Mouse (Mus musculus): ENCODE data around the gene Pde4d. TPM values are rescaled to one million over a fixed set of nuclear protein-coding genes. Genes with fewer than 3 reads are reported as not detected.

Pde4d gene
- polyA plus RNA-seq, 1 experiment: 34.7 TPM

GRCm38 (mm10) chr13:109068258-109069219, 618.8 kb downstream of the Pde4d start:
- Histone ChIP-seq H3K4me3 (ENCODE audit: insufficient read depth, low read length) (no peak overlapping the region), H3K27ac (ENCODE audit: insufficient read depth, low read length) (no peak overlapping the region), H3K4me1 (ENCODE audit: control insufficient read depth, insufficient read depth, low read length) (no peaks in the 10 kb centered on the region)
- TF ChIP-seq POLR2A (IDR thresholded peaks at IDR 0.05; ENCODE audit: extremely low read depth, insufficient read depth, low read length) (no peak), CTCF (IDR thresholded peaks at IDR 0.05; ENCODE audit: extremely low read depth, insufficient read depth, low read length) (no peak)

DNA sequence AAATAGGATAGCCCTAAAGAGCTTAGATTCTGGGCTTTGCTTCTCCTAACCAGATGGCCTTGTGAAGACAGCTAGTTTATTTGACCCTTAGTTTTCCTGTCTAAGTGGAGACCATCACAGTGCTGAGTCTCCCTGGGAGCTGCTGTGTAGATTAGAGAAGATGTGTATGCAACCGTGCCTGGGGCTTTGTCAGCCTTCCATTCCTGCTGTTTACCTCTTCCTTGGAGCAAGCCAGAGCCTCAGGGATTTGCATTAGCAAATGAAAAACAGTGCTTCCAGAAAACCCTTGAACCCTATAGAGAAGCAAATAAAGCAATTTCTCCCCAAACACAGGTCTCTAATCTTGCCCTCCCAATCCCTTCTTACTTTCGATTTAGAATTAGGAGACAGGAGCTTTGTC, 623.6 kb downstream of the Pde4d start:
- no peak overlapping the region for H3K4me3 ChIP-seq (ENCODE audit: insufficient read depth, low read length)
- no peak overlapping the region for H3K27ac ChIP-seq (ENCODE audit: insufficient read depth, low read length)
- no peak for TF ChIP-seq CTCF (IDR thresholded peaks at IDR 0.05; ENCODE audit: extremely low read depth, insufficient read depth, low read length)
- H3K4me1 ChIP-seq (ENCODE audit: control insufficient read depth, insufficient read depth, low read length): no peaks in the 10 kb centered on the region

DNA sequence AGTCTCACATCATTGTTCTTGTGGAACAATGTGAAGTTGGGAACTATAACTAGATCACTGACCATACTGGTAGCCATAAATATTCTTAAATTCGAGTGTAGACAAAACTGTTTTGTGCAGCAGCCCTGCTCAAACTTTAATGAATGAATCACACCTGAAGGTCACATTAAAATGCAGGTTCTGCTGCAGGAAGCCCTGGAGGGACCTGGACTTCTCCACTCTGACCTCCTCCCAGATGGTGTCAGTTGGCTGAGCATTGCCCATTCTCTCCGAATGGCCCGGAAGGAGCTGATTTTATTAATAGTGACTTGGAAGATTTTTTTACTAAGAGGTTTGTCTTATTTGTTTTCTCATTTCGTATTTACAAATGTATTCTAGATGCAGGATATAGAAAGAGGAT, 624.3 kb downstream of the Pde4d start:
- TF ChIP-seq POLR2A (IDR thresholded peaks at IDR 0.05; ENCODE audit: extremely low read depth, insufficient read depth, low read length) (no peak), CTCF (IDR thresholded peaks at IDR 0.05; ENCODE audit: extremely low read depth, insufficient read depth, low read length) (no peak)
- Histone ChIP-seq H3K4me3 (ENCODE audit: insufficient read depth, low read length) (no peak overlapping the region), H3K4me1 (ENCODE audit: control insufficient read depth, insufficient read depth, low read length) (no peaks in the 10 kb centered on the region), H3K27ac (ENCODE audit: insufficient read depth, low read length) (no peak overlapping the region)

DNA sequence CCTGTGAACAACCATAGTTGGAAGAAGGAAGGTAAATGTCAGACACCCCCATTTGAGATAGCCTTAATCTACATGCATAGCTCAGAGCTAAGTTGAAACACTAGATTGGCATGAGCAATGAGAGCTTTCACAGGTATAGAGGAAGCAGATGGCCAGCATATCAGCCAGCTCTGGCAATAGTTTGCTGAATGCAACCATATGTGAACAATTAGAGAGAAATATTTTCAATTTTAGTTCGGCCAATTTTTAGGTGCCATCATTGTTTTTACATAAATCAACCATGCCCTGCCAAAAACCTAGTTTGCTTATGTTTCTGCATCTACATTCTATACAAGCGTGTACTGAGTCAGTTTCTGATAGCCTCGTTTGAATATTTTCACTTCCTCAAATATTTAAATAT, 642.9 kb downstream of the Pde4d start:
- no peak overlapping the region for H3K27ac ChIP-seq (ENCODE audit: insufficient read depth, low read length)
- H3K4me3 ChIP-seq (ENCODE audit: insufficient read depth, low read length): no peak overlapping the region
- TF ChIP-seq CTCF (IDR thresholded peaks at IDR 0.05; ENCODE audit: extremely low read depth, insufficient read depth, low read length) (no peak), POLR2A (IDR thresholded peaks at IDR 0.05; ENCODE audit: extremely low read depth, insufficient read depth, low read length) (no peak)
- no peaks in the 10 kb centered on the region for H3K4me1 ChIP-seq (ENCODE audit: control insufficient read depth, insufficient read depth, low read length)

- no peaks in the 10 kb centered on the region for H3K4me1 ChIP-seq (ENCODE audit: control insufficient read depth, insufficient read depth, low read length)
- TF ChIP-seq CTCF (IDR thresholded peaks at IDR 0.05; ENCODE audit: extremely low read depth, insufficient read depth, low read length) (no peak), POLR2A (IDR thresholded peaks at IDR 0.05; ENCODE audit: extremely low read depth, insufficient read depth, low read length) (no peak)
These were observed 646.9 kb downstream of the Pde4d start for GRCm38 (mm10) chr13:109096654-109097053.

DNA sequence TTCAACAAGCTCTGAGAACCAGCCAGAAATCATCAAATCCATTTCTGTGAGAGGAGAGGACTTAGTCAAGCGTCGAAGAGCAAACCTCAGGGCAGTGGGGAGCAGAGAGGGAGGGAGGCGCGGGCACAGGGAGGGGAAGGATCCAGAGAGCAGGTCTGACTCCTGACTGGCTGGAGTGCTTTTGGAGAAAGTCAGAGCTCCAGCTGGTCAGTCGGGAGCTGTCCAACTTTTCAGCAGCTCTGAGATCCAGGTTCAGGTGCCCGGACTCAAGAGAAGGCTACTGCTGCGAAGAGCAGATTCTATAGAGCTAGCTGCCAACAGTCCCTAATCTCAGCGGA, 666.2 kb downstream of the Pde4d start:
- Histone ChIP-seq H3K27ac (ENCODE audit: insufficient read depth, low read length) (peak overlapping the region; percentile 92; the same call in 1 of the 2 replicates), H3K4me1 (ENCODE audit: control insufficient read depth, insufficient read depth, low read length) (no peaks in the 10 kb centered on the region), H3K4me3 (ENCODE audit: insufficient read depth, low read length) (peak overlapping the region; percentile 42)
- TF ChIP-seq POLR2A (IDR thresholded peaks at IDR 0.05; ENCODE audit: extremely low read depth, insufficient read depth, low read length): no peak

More at GRCm38 (mm10) chr13:109096654-109097053, 646.9 kb downstream of the Pde4d start:
- H3K27ac ChIP-seq (ENCODE audit: insufficient read depth, low read length): no peak overlapping the region
- H3K4me3 ChIP-seq (ENCODE audit: insufficient read depth, low read length): no peak overlapping the region

GRCm38 (mm10) chr13:109116342-109117201, 666.8 kb downstream of the Pde4d start:
- peak overlapping the region; percentile 92 for H3K27ac ChIP-seq (ENCODE audit: insufficient read depth, low read length)
- peak overlapping the region; percentile 42 for H3K4me3 ChIP-seq (ENCODE audit: insufficient read depth, low read length)
- H3K4me1 ChIP-seq (ENCODE audit: control insufficient read depth, insufficient read depth, low read length): no peaks in the 10 kb centered on the region
- TF ChIP-seq CTCF (IDR thresholded peaks at IDR 0.05; ENCODE audit: extremely low read depth, insufficient read depth, low read length): 0 out of 2 replicates have a peak, but pooled peaks have one; percentile 11
- no peak for TF ChIP-seq POLR2A (IDR thresholded peaks at IDR 0.05; ENCODE audit: extremely low read depth, insufficient read depth, low read length)

GRCm38 (mm10) chr13:109117210-109117791, 667.6 kb downstream of the Pde4d start:
- Histone ChIP-seq H3K4me1 (ENCODE audit: control insufficient read depth, insufficient read depth, low read length) (no peaks in the 10 kb centered on the region), H3K4me3 (ENCODE audit: insufficient read depth, low read length) (peak overlapping the region; percentile 42), H3K27ac (ENCODE audit: insufficient read depth, low read length) (peak overlapping the region; percentile 80; the same call in 1 of the 2 replicates)
- TF ChIP-seq CTCF (IDR thresholded peaks at IDR 0.05; ENCODE audit: extremely low read depth, insufficient read depth, low read length): no peak
- TF ChIP-seq POLR2A (IDR thresholded peaks at IDR 0.05; ENCODE audit: extremely low read depth, insufficient read depth, low read length): 0 out of 2 replicates have a peak, but pooled peaks have one; percentile 35

GRCm38 (mm10) chr13:109118296-109118800, 668.6 kb downstream of the Pde4d start:
- Histone ChIP-seq H3K4me3 (ENCODE audit: insufficient read depth, low read length) (peak overlapping the region; percentile 42), H3K4me1 (ENCODE audit: control insufficient read depth, insufficient read depth, low read length) (no peaks in the 10 kb centered on the region), H3K27ac (ENCODE audit: insufficient read depth, low read length) (no peak overlapping the region)
- TF ChIP-seq CTCF (IDR thresholded peaks at IDR 0.05; ENCODE audit: extremely low read depth, insufficient read depth, low read length) (no peak), POLR2A (IDR thresholded peaks at IDR 0.05; ENCODE audit: extremely low read depth, insufficient read depth, low read length) (no peak)
